Mouse (Mus musculus) E14TG2a.4 (cell line): ENCODE measurements around the gene E130114P18Rik.

ENCODE experiments used
- H3K27me3 ChIP-seq: 2 replicates; pipeline ENCODE4 v1.6.1; 2014; ENCODE audit warnings: low read length, control low read depth; ENCODE audit not compliant: insufficient read depth
- H3K36me3 ChIP-seq: 2 replicates; pipeline ENCODE4 v1.6.1; 2014; ENCODE audit warnings: low read length, control low read depth; ENCODE audit not compliant: insufficient read depth
- H3K4me1 ChIP-seq: replicated peaks from 2 replicates; pipeline ENCODE4 v1.6.1; 2014; ENCODE audit warnings: low read depth, low read length, control low read depth
- H3K4me3 ChIP-seq: replicated peaks from 2 replicates; pipeline ENCODE4 v1.5.1; 2014; ENCODE audit warnings: mild to moderate bottlenecking, low read length
- H3K9me3 ChIP-seq: 2 replicates; pipeline ENCODE4 v1.6.1; 2014; ENCODE audit warnings: low read length, control low read depth
- CTCF ChIP-seq: conservative IDR thresholded peaks from 2 replicates; pipeline ENCODE4 v1.5.1; 2014; ENCODE audit warnings: low read length
- NANOG ChIP-seq: IDR thresholded peaks from 2 replicates; pipeline ENCODE4 v1.6.1; 2014; ENCODE audit warnings: borderline replicate concordance, low read length, mixed read lengths
- POU5F1 ChIP-seq: IDR thresholded peaks from 2 replicates; pipeline ENCODE4 v1.6.1; 2014; ENCODE audit warnings: low read length, borderline replicate concordance

The E130114P18Rik gene

DNA sequence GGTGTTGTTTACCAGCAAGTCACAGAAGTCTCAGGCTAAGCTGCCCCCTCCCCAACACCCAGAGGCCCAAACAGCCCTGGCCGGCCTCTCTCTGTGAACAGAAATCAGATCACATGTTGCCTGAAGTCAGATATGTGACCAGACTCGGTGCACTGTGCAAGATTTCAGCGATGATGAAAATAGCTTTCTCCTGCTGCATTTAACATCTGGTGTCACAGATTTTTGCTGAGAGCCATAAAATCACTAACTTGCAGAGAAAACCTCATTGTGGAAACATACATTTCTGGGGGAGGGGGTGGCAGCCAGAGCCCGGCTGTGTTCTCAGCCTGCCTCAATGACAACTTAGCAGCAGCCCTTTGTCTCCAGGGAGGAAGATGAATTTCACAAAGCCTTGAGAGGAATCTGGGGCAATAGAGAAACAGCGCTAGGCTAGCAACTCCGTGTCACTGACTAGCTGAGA is 142.6 kb downstream of the E130114P18Rik start:
- Histone ChIP-seq H3K4me3 (no peak overlapping the region), H3K27me3 (no peaks in the 10 kb centered on the region), H3K9me3 (no peaks in the 10 kb centered on the region), H3K4me1 (no peaks in the 10 kb centered on the region), H3K36me3 (no peaks in the 10 kb centered on the region)
- TF ChIP-seq CTCF (no peak), POU5F1 (no peak), NANOG (no peak)

- no peaks in the 10 kb centered on the region for H3K36me3 ChIP-seq
- H3K4me3 ChIP-seq, result no peak overlapping the region
- TF ChIP-seq POU5F1 (no peak), CTCF (no peak), NANOG (no peak)
- H3K27me3 ChIP-seq, result no peaks in the 10 kb centered on the region; the same call in 1 of the 2 replicates
- no peaks in the 10 kb centered on the region for H3K4me1 ChIP-seq
- H3K9me3 ChIP-seq, result no peaks in the 10 kb centered on the region
Observed at GRCm38 (mm10) chr4:97628881-97629605, 148.8 kb downstream of the E130114P18Rik start.

- H3K36me3 ChIP-seq, result no peaks in the 10 kb centered on the region
- no peaks in the 10 kb centered on the region for H3K9me3 ChIP-seq
- H3K27me3 ChIP-seq, result no peaks in the 10 kb centered on the region; the same call in 1 of the 2 replicates
- H3K4me3 ChIP-seq, result no peak overlapping the region
- TF ChIP-seq NANOG, result no peak
- TF ChIP-seq POU5F1, result no peak
- TF ChIP-seq CTCF, result no peak
- H3K4me1 ChIP-seq, result no peaks in the 10 kb centered on the region
Observed at GRCm38 (mm10) chr4:97626002-97626720, 151.7 kb downstream of the E130114P18Rik start.

DNA sequence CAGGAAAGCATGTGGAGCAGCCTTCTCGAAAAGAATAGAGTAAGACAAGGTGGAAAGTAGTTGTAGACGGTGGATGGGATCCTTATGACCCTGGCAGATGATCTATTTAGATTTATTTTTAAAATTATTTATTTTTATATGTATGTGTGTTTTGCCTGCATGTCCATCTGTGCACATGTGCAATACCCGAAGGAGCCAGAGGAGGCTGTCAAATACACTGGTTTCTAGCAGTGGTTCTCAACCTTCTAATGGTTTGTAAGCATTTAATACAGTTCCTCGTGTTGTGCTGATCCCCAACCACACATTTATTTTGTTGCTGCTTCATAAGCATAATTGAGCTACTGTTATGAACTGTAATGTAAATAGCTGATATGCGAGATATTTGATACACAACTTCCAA is 154.7 kb downstream of the E130114P18Rik start:
- no peaks in the 10 kb centered on the region for H3K27me3 ChIP-seq
- H3K9me3 ChIP-seq, result no peaks in the 10 kb centered on the region
- H3K36me3 ChIP-seq, result no peaks in the 10 kb centered on the region
- H3K4me3 ChIP-seq, result no peak overlapping the region
- H3K4me1 ChIP-seq, result no peaks in the 10 kb centered on the region
- TF ChIP-seq CTCF (peak; percentile 35), POU5F1 (no peak)

DNA sequence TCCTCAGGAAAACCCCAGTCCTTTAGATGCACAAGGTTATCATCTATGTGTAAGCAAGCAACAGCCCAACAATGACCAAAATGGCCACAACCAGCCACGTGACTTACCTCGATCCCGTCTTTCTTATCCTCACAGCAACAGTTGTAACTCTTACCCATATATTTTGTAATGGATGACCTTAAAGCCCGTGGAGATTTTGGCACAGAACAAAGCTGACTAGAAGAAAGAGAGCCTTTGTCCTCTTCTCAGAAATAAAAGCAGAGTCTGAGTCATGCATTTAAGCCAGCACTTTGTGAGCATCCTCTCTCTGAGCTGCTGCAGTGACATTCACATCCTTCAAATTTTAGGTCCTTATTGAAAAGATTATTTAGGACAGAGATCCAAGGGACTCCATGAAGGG is 156.1 kb downstream of the E130114P18Rik start:
- Histone ChIP-seq H3K36me3 (no peaks in the 10 kb centered on the region), H3K27me3 (no peaks in the 10 kb centered on the region), H3K4me3 (no peak overlapping the region), H3K9me3 (no peaks in the 10 kb centered on the region), H3K4me1 (no peaks in the 10 kb centered on the region)
- TF ChIP-seq NANOG, result no peak
- TF ChIP-seq POU5F1, result no peak
- TF ChIP-seq CTCF, result no peak

DNA sequence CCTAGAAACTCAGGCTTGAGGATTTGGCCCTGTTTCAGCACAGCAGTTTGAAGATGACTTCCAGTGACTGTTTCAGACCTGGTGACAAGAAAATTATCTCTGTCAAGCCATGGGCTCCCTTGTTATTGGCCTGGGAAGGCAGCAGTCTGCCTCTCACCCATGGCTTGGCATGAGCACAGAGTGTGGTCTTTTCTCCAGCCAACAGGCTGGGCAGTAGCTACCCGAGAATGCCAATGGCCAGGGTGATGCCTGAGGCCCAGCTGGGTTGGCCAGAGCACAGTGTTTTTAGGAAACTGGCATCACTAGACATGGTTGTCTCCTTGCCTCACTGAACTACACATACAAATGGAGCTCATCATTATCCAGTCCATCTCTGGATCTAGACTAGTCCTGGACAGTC is 157.5 kb downstream of the E130114P18Rik start:
- TF ChIP-seq CTCF (no peak), POU5F1 (no peak), NANOG (no peak)
- Histone ChIP-seq H3K4me1 (no peaks in the 10 kb centered on the region), H3K27me3 (no peaks in the 10 kb centered on the region), H3K4me3 (no peak overlapping the region), H3K9me3 (no peaks in the 10 kb centered on the region), H3K36me3 (no peaks in the 10 kb centered on the region)

DNA sequence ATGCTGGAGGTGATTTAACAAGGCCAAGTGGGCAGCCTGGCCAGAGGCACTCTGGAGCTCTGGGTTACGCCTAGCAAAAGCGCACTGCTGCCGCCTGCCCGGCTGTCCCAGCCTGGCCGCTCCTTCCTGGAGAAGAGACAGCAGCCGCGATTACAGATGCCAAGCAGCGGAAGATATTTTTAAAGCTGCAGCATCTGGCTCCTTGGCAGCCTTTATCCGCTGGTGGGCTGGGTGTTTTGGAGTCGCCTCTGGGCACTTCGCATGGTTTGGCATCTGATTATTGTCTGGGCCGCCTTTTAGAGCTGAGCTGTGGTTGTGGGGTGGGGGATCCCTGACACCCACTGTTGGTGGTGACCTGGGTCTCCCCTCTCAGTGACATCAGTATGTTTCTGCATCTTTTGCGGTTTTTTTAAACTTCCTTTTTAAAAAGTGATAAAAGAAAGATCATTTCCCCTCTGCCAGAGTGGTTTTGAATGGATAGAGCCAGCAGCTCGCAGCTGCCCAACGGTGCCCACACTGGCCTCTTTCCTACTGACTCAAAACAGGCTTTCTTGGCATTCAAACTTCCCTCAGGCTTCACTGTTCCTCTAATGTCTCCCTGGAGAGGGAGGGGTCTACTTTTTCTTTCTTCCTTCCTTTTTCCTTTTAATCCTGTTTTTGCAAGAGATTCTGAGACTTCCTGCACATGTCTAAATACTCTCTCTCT is 159.1 kb downstream of the E130114P18Rik start:
- Histone ChIP-seq H3K4me1 (no peaks in the 10 kb centered on the region), H3K4me3 (peak overlapping the region; percentile 35; the same call in 1 of the 2 replicates), H3K27me3 (no peaks in the 10 kb centered on the region), H3K36me3 (no peaks in the 10 kb centered on the region), H3K9me3 (no peaks in the 10 kb centered on the region)
- TF ChIP-seq CTCF, result no peak
- no peak for TF ChIP-seq POU5F1
- TF ChIP-seq NANOG, result no peak

DNA sequence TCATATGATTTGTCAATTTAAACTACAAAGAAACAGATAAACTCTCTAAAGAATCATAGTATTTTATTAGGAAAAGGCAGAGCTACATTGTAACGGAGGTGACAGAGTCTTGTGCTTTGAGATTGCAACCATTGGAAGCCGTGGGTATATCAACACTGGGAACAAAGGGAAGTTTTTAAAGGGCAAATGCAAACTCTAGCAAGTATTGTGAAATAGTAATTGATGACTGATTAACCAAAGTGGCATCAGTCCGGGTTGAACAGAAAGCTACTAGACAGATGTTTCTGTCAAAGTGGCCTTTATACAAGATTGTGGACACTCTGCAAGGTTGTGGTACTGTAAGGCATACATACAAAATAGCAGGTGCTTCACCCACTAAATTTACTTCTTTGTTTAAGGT is 162.8 kb downstream of the E130114P18Rik start:
- Histone ChIP-seq H3K27me3 (no peaks in the 10 kb centered on the region), H3K36me3 (no peaks in the 10 kb centered on the region), H3K4me3 (no peak overlapping the region), H3K9me3 (no peaks in the 10 kb centered on the region), H3K4me1 (no peaks in the 10 kb centered on the region)
- no peak for TF ChIP-seq POU5F1
- no peak for TF ChIP-seq CTCF
- TF ChIP-seq NANOG, result no peak
